ENCODE assay signal across 14 mouse cellular contexts in the genomic region with DNA sequence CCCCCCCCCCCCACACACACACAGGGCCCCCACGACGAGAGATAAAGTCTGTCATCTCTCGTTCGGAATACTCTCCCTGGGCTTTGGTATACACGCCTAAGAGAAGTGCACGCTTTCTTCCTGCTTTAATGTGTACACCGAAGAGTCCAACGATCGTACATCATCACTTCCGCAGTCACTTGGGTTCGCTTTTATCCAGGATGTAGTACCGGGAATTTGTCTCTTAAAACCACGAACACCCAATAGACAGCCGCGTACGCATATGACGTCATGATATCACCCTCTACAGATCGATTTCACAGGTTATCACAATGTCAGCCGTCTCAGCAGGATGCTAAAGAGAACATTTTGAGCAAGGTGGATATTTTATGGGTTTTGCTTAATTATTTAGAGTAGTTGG. TPM values are rescaled to one million over a fixed set of nuclear protein-coding genes. Genes with fewer than 3 reads are reported as not detected.
A peak's percentile ranks its signal among the peaks of the same experiment; 100 is the strongest.
DNase-seq lines count a peak whose midpoint lies in the region; ATAC-seq and TF ChIP-seq lines count a peak whose summit lies in the region.
"Had no signal": no experiment of that assay in that cellular context is flagged by ENCODE, and none has a peak within 500 bp of the region (broad histone marks: within the 10 kb centered on the region; RNA-seq: fewer than 3 reads in every experiment).

No protein-coding gene starts in this region.

- peak overlapping the region; percentile 43; the same call in 1 of the 2 replicates for H3K9ac ChIP-seq in heart, embryonic 12.5 days
- no peak overlapping the region for H3K9ac ChIP-seq in intestine, embryonic 15.5 days
- no peak overlapping the region for H3K9ac ChIP-seq in neural tube, embryonic 15.5 days (replicated peaks)

- H3K36me3 ChIP-seq in heart, embryonic 12.5 days = no peaks in the 10 kb centered on the region
- H3K36me3 ChIP-seq in intestine, embryonic 15.5 days = no peaks in the 10 kb centered on the region
- H3K36me3 ChIP-seq in neural tube, embryonic 15.5 days = no peaks in the 10 kb centered on the region

- WGBS in heart, embryonic 12.5 days = 66% methylated on average over 19 of the region's 19 CpGs
- 53% methylated on average over 19 of the region's 19 CpGs for WGBS in lung, adult 2 months
- WGBS in intestine, embryonic 15.5 days = 59% methylated on average over 19 of the region's 19 CpGs
- 68% methylated on average over 19 of the region's 19 CpGs for WGBS in neural tube, embryonic 15.5 days

- no peak overlapping the region for H3K27ac ChIP-seq in heart, embryonic 12.5 days (ENCODE audit: poor library complexity, severe bottlenecking)
- H3K27ac ChIP-seq in intestine, embryonic 15.5 days = no peak overlapping the region
- H3K27ac ChIP-seq in neural tube, embryonic 15.5 days (replicated peaks) = no peak overlapping the region

- TF ChIP-seq CTCF in lung, adult 2 months (IDR thresholded peaks at IDR 0.05; ENCODE audit: insufficient read depth, low read length) = no peak

- peaks cover 18% of the 10 kb centered on the region for H3K4me1 ChIP-seq in heart, embryonic 12.5 days (replicated peaks)
- H3K4me1 ChIP-seq in lung, adult 2 months (ENCODE audit: control insufficient read depth, insufficient read depth, low read length) = peaks cover 4% of the 10 kb centered on the region; the same call in 1 of the 2 replicates
- H3K4me1 ChIP-seq in intestine, embryonic 15.5 days (replicated peaks) = peaks cover 16% of the 10 kb centered on the region
- peaks cover 8% of the 10 kb centered on the region for H3K4me1 ChIP-seq in neural tube, embryonic 15.5 days

- no peak for DNase-seq in heart, postnatal 10 days
- DNase-seq in lung, adult 2 months = no peak
- no peak for DNase-seq in lung, postnatal 36 days
- DNase-seq in adrenal gland, postnatal 10 days = no peak
- DNase-seq: cerebellum, adult 9-11 months; gastrocnemius, postnatal 25 days; kidney, postnatal 36 days; layer of hippocampus, postnatal 36 days; thymus, postnatal 25 days had no signal

- H3K27me3 ChIP-seq in heart, embryonic 12.5 days (replicated peaks) = no peaks in the 10 kb centered on the region
- H3K27me3 ChIP-seq in intestine, embryonic 15.5 days (replicated peaks) = no peaks in the 10 kb centered on the region
- H3K27me3 ChIP-seq in neural tube, embryonic 15.5 days (replicated peaks) = no peaks in the 10 kb centered on the region

- no peak for ATAC-seq in heart, embryonic 12.5 days (ENCODE audit: insufficient number of reproducible peaks, low FRiP score)
- no peak for ATAC-seq in intestine, embryonic 15.5 days
- peak; percentile 78 for ATAC-seq in neural tube, embryonic 15.5 days (ENCODE audit: low FRiP score)
- ATAC-seq: CD4-positive, CD25-positive, alpha-beta regulatory T cell, adult 4 months; midbrain, embryonic 16.5 days had no signal

- peak overlapping the region; percentile 28 for H3K4me3 ChIP-seq in heart, embryonic 12.5 days
- H3K4me3 ChIP-seq in lung, adult 2 months (replicated peaks; ENCODE audit: extremely low read depth, low read depth, low read length) = peak overlapping the region; percentile 24
- H3K4me3 ChIP-seq in intestine, embryonic 15.5 days (replicated peaks) = 0 out of 2 replicates have a peak overlapping the region, but pooled peaks have one; percentile 0
- H3K4me3 ChIP-seq in neural tube, embryonic 15.5 days (replicated peaks) = no peak overlapping the region

- no peaks in the 10 kb centered on the region for H3K9me3 ChIP-seq in heart, embryonic 12.5 days (replicated peaks)
- H3K9me3 ChIP-seq in intestine, embryonic 15.5 days = no peaks in the 10 kb centered on the region
- no peaks in the 10 kb centered on the region for H3K9me3 ChIP-seq in neural tube, embryonic 15.5 days (replicated peaks)

- no peak for TF ChIP-seq POLR2A in lung, adult 2 months (IDR thresholded peaks at IDR 0.05; ENCODE audit: borderline replicate concordance, extremely low read depth, low read depth, low read length)

- intact Hi-C loops in heart, postnatal 10 days (cut with DNase I) = no loop called here

- peak overlapping the region; percentile 62 for H3K4me2 ChIP-seq in heart, embryonic 12.5 days
- H3K4me2 ChIP-seq in intestine, embryonic 15.5 days (replicated peaks) = peak overlapping the region; percentile 40
- H3K4me2 ChIP-seq in neural tube, embryonic 15.5 days = peak overlapping the region; percentile 13; the same call in 1 of the 2 replicates

RNA-seq across cellular contexts. Expression of a gene that starts 31.3 kb away (rescaled TPM):
- 19.8 and 24.6 TPM in 2 replicates for polyA plus RNA-seq in heart, embryonic 12.5 days (2016; fragmentation: Nextera tagmentation; extraction: Ambion mirVana)
- total RNA-seq in heart, postnatal 10 days (2021) = 10 to 100 TPM; 16.9 to 20.8 TPM
- 32.7 and 54.1 TPM in 2 replicates for polyA plus RNA-seq in lung, adult 2 months (2012; rRNA removed)
- polyA plus RNA-seq in intestine, embryonic 15.5 days (2015; fragmentation: Nextera tagmentation; extraction: Ambion mirVana) = 38.6 and 43.2 TPM in 2 replicates
- polyA plus RNA-seq in neural tube, embryonic 15.5 days (2015; fragmentation: Nextera tagmentation; extraction: Ambion mirVana) = 67.4 and 69.7 TPM in 2 replicates
- 10 to 100 TPM; 36.3 to 40.2 TPM for total RNA-seq in adrenal gland, postnatal 10 days (2021)
